Mouse (Mus musculus) lung, postnatal 0 days (tissue): Measurements from ENCODE around the gene Fam69a. TPM values are rescaled to one million over a fixed set of nuclear protein-coding genes. Genes with fewer than 3 reads are reported as not detected.

ENCODE experiments used
- ATAC-seq: fragments of 200-750 bp; cut with Nextera tagmentation; 2 replicates; pipeline ENCODE4 v1.8.0; 2017; ENCODE audit warnings: moderate library complexity
- DNase-seq: peaks from one replicate; pipeline ENCODE4 v3.0.0-alpha.2; 2016; ENCODE audit warnings: low spot score
- H3K27ac ChIP-seq: fragments of 300-500 bp; sonication (generic); 2 replicates; pipeline ENCODE4 v1.5.1; 2014; ENCODE audit warnings: antibody characterized with exemption, mild to moderate bottlenecking, low read length, mixed read lengths
- H3K27me3 ChIP-seq: fragments of 300-500 bp; sonication (generic); replicated peaks from 2 replicates; pipeline ENCODE4 v1.6.1; 2014; ENCODE audit warnings: low read length, mixed read lengths; ENCODE audit not compliant: insufficient read depth
- H3K36me3 ChIP-seq: fragments of 300-500 bp; sonication (generic); 2 replicates; pipeline ENCODE4 v1.6.1; 2014; ENCODE audit warnings: low read length, mixed read lengths; ENCODE audit not compliant: insufficient read depth
- H3K4me1 ChIP-seq: fragments of 300-500 bp; sonication (generic); 2 replicates; pipeline ENCODE4 v1.6.1; 2014; ENCODE audit warnings: antibody characterized with exemption, low read depth, low read length, mixed read lengths; ENCODE audit not compliant: insufficient read depth
- H3K4me2 ChIP-seq: fragments of 300-500 bp; sonication (generic); replicated peaks from 2 replicates; pipeline ENCODE4 v1.6.1; 2014; ENCODE audit warnings: low read depth, mild to moderate bottlenecking, low read length, moderate library complexity, mixed read lengths
- H3K4me3 ChIP-seq: fragments of 300-500 bp; sonication (generic); 2 replicates; pipeline ENCODE4 v1.5.1; 2014; ENCODE audit warnings: low read depth, low read length
- H3K9ac ChIP-seq: fragments of 300-500 bp; sonication (generic); replicated peaks from 2 replicates; pipeline ENCODE4 v1.6.1; 2014; ENCODE audit warnings: low read depth, mild to moderate bottlenecking
- H3K9me3 ChIP-seq: fragments of 300-500 bp; sonication (generic); 2 replicates; pipeline ENCODE4 v1.6.1; 2016; ENCODE audit warnings: low read length, mixed read lengths
- CTCF ChIP-seq: IDR thresholded peaks from 2 replicates; pipeline ENCODE4 v1.5.1; 2016; ENCODE audit warnings: antibody characterized with exemption, mild to moderate bottlenecking
- EP300 ChIP-seq: IDR thresholded peaks from 2 replicates; pipeline ENCODE4 v1.6.1; 2016; ENCODE audit warnings: antibody characterized with exemption, mild to moderate bottlenecking, control low read depth
- WGBS: fragments of 180-500 bp; shearing (Covaris S2); extraction: QIAGEN DNeasy Blood & Tissue Kit; methylation state at CpG from one replicate; pipeline ENCODE4 v1.1.7; 2014; 5-methylcytosine and 5-hydroxymethylcytosine counted together
- polyA plus RNA-seq: library from polyadenylated mRNA; unstranded; fragments of >200 nt; fragmentation: Nextera tagmentation; extraction: Ambion mirVana; gene quantifications from 2 replicates; pipeline ENCODE4 v1.2.1, GENCODE M21; 2015

Gene Fam69a
- polyA plus RNA-seq, 1 experiment from 2014 or later = 33.9 TPM

DNA sequence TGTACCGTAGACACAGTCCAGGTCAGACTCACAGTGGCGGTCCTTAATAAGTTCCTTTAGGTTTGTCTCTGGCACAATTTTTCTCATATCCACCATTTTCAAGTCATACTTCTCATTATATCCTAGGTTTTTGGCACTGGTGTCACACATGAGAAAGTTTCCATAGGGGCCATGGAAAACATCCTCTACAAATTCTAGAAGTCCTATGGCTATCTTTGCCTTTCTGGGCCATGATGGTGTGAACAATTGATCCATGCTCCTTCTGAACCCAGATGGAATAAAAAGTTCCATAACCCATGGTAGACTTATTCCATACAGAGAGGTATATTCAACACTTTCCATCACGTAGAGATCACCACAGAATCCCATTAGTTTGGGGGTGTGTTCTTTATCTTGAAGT lies 77.2 kb downstream of the Fam69a start:
- Histone ChIP-seq H3K36me3 (peaks cover 34% of the 10 kb centered on the region), H3K27ac (no peak overlapping the region), H3K4me2 (no peak overlapping the region), H3K4me3 (no peak overlapping the region), H3K9ac (no peak overlapping the region), H3K9me3 (no peaks in the 10 kb centered on the region), H3K4me1 (no peaks in the 10 kb centered on the region), H3K27me3 (no peaks in the 10 kb centered on the region)
- DNase-seq = no peak
- TF ChIP-seq CTCF = no peak
- TF ChIP-seq EP300 = no peak
- 63% methylated on average over 3 of the region's 3 CpGs for WGBS
- no peak for ATAC-seq

DNA sequence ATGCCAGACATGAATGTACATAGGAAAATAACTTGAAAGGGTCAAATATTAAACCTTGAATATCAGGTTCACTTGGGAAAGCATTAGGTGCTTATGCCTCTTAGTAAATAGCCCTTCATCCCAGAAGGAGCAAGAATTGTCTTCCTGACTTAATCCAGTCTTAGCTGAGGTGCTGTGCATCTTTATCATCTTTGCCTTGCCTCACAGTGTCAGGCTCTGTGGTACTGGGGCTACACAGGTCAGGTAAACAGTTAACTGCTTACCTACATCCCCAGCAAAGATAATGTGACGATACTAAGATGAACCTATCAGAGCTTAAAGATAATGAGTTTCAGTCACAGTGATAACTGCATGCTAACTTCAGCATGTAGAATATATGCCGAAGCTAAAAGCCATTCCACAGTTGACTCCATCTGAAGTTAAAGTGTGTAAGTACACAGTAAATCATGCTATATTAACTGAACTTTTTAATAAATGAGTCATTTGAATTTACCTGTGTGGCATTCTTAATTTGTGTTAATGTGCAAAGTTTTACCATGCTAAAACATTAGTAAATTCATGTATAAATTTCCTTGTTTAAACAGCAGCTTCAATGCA lies 78.3 kb downstream of the Fam69a start:
- no peak for DNase-seq
- Histone ChIP-seq H3K27ac (no peak overlapping the region), H3K9ac (no peak overlapping the region), H3K4me3 (no peak overlapping the region), H3K27me3 (no peaks in the 10 kb centered on the region), H3K9me3 (no peaks in the 10 kb centered on the region), H3K4me2 (no peak overlapping the region), H3K4me1 (no peaks in the 10 kb centered on the region), H3K36me3 (peaks cover 35% of the 10 kb centered on the region)
- 83% methylated on average over 2 of the region's 2 CpGs for WGBS
- TF ChIP-seq CTCF (no peak), EP300 (no peak)
- no peak for ATAC-seq

DNA sequence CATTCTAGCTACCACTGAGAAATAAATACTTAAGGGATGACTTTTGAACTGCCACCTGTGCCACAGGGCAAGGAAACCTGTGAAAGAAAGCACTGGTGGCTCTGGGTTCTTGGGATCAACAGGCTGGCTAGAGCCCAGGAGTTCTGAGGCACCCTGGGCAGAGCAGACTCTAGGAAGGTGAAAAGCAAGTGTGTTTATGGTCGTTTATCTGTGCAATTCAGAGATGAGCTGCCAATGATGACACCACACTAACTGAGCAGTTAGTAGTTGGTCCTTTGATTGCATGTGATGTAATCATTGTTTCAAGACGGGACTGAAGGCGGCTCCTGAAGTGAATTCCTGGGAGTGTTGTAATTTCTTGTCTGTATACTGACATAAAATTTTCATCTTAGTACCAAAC lies 82.6 kb downstream of the Fam69a start:
- TF ChIP-seq CTCF = no peak
- no peak for TF ChIP-seq EP300
- Histone ChIP-seq H3K36me3 (peaks cover 35% of the 10 kb centered on the region), H3K4me3 (no peak overlapping the region), H3K9ac (no peak overlapping the region), H3K27me3 (no peaks in the 10 kb centered on the region), H3K27ac (no peak overlapping the region), H3K9me3 (no peaks in the 10 kb centered on the region), H3K4me1 (no peaks in the 10 kb centered on the region; the same call in 1 of the 2 replicates), H3K4me2 (no peak overlapping the region)
- 46% methylated on average over 3 of the region's 3 CpGs for WGBS
- no peak for ATAC-seq
- no peak for DNase-seq

DNA sequence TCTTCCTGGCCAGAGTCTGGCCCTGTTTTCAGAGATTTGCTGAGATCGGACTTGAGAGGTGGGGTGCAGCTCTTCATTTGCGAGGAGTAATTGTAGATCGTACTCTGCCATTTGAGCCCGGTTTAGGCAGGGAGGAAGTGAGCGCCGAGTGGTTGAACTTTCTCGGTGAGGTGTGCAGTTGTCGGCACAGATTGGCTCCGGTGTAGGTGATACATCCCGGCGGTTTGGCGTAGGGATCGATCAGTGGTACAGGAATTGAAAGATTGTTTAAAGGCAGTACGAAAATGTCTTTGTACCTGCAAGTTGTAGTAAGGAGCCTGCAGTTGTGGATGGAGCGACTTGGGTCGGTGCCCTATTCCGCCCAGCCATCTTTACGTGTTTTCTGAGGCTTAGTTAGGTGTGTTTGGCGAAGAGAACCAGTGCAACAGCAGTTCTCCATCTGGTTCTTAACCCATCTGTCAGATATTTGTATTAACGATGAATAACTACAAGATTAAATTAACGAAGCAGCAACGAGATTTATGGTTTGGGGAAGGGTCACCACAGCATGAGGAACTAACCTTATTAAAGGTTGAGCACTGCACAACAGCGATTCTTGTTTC lies 85.8 kb downstream of the Fam69a start:
- Histone ChIP-seq H3K27me3 (no peaks in the 10 kb centered on the region), H3K27ac (peak overlapping the region; percentile 82), H3K9me3 (no peaks in the 10 kb centered on the region), H3K9ac (peak overlapping the region; percentile 96), H3K4me1 (no peaks in the 10 kb centered on the region; the same call in 1 of the 2 replicates), H3K4me2 (peak overlapping the region; percentile 66), H3K4me3 (peak overlapping the region; percentile 97), H3K36me3 (peaks cover 13% of the 10 kb centered on the region; the same call in 1 of the 2 replicates)
- TF ChIP-seq CTCF (no peak), EP300 (no peak)
- DNase-seq = no peak
- 1% methylated on average over 23 of the region's 23 CpGs for WGBS
- peak; percentile 2; the same call in 1 of the 2 replicates for ATAC-seq

DNA sequence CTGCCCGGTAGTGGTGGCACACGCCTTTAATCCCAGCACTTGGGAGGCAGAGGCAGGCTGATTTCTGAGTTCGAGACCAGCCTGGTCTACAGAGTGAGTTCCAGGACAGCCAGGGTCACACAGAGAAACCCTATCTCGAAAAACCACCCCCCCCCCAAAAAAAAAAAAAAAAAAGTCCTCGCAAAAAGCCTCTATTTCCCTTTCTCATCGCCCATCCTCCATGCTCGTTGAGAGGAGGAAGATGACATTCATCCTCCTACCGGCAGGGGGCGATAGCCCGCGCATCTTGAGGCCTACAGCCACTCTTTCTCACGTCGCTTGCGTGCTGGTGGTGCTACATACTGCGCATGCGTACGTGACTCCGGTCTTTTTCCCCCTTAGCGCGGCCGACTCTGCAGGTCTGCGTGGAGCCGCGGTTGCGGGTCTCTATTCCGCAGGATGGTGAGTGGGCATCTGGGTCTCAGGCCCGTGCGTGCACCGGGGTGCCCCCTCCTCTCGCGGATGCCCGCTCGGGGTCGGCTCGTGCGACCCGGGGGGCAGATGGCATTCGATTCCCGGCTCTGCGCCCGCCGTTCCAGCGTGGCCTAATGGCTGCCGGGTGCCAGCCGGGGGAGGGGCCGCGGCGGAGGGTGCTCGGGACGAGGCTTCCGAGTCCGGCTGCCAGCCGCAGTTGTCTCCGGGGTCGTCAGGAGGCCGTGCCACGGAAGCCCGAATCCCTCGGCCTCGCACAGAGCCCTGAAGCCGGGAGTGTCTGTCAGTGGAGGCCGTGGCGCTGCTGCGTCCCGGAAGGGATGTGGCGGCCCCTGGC lies 86.5 kb downstream of the Fam69a start, which contains the start of gene Rpl5:
TSS of gene Rpl5 (plus strand) at position 297 of the 808 bp plus-strand sequence.
- peaks cover 8% of the 10 kb centered on the region; the same call in 1 of the 2 replicates for H3K36me3 ChIP-seq
- no peaks in the 10 kb centered on the region for H3K9me3 ChIP-seq
- H3K4me1 ChIP-seq = no peaks in the 10 kb centered on the region; the same call in 1 of the 2 replicates
- 3% methylated on average over 66 of the region's 66 CpGs for WGBS
- DNase-seq (peak; percentile 98), ATAC-seq (peak; percentile 98)
- H3K9ac ChIP-seq = peak within 1 kb of the TSS; percentile 96
- peak within 1 kb of the TSS; percentile 66 for H3K4me2 ChIP-seq
- H3K27me3 ChIP-seq = no peaks in the 10 kb centered on the region
- peak within 1 kb of the TSS; percentile 97 for H3K4me3 ChIP-seq
- peak within 1 kb of the TSS; percentile 82 for H3K27ac ChIP-seq
- peak; percentile 97 for TF ChIP-seq CTCF
- no peak for TF ChIP-seq EP300

DNA sequence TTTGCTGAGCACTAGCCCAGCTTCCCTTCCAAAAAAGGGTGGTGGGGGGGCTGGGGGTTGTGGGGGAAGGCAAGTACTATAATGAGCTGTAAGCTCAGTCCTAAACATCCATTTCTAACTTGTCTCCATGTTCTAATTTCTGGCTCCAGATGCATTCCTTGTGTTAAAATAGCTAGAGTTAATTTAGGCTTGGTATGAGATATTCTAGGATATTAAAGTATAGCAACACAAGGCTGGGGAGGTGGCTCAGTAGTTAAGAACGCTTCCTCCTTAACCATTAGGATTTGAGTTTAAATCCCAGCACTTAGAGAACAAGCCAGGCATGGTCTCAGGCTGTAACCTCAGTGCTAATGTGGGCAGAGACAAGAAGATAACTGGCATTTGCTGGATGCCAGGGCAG lies 90.6 kb downstream of the Fam69a start:
- no peaks in the 10 kb centered on the region for H3K36me3 ChIP-seq
- DNase-seq (no peak), ATAC-seq (no peak)
- no peaks in the 10 kb centered on the region; the same call in 1 of the 2 replicates for H3K4me1 ChIP-seq
- 66% methylated on average over 1 of the region's 1 CpGs for WGBS
- no peak overlapping the region for H3K4me2 ChIP-seq
- H3K9me3 ChIP-seq = no peaks in the 10 kb centered on the region
- no peak overlapping the region for H3K27ac ChIP-seq
- H3K9ac ChIP-seq = no peak overlapping the region
- no peaks in the 10 kb centered on the region for H3K27me3 ChIP-seq
- TF ChIP-seq CTCF (no peak), EP300 (no peak)
- no peak overlapping the region for H3K4me3 ChIP-seq
